Mouse (Mus musculus) left cerebral cortex, adult 18-20 months (tissue): Measurements from ENCODE around the gene 2200002J24Rik. TPM values are rescaled to one million over a fixed set of nuclear protein-coding genes. Genes with fewer than 3 reads are reported as not detected.

ENCODE experiments used
- DNase-seq, 2 experiments: peaks; one replicate each; pipeline ENCODE4 v3.0.0; 2021 to 2022; ENCODE audit warnings: low spot score in 2 of 2, mixed read lengths in 1 of 2
- long read RNA-seq, 2 experiments: library from polyadenylated mRNA; stranded (forward); transcript quantifications; one replicate each; pipeline ENCODE4 v2.0.0; 2021
- total RNA-seq, 2 experiments: library from RNA; stranded (reverse); gene quantifications; 2 replicates each; pipeline ENCODE4 v1.2.3; 2021

Gene 2200002J24Rik
- total RNA-seq: not detected
- long read RNA-seq, experiment 1: 0 reads
- long read RNA-seq, experiment 2: 0 reads

DNA sequence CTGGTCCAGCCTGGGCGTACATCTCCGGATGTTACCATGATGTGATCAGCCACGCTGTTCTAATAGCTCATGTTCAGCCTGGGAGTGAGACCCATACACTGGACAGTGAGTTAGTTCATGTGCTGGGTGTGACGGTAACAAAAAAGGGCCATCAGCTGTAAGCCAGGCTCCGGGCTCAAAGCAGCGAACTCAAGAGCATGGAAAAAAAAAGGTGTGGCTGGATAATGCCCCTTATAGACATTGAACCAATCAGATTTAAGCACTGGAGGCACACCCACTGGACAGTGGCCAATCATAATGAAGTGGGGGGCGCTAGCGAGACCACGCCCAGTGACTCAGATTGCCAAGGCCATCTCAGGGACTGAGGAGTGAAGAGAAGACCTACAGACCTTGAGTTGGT is at the start of gene 2200002J24Rik:
TSS of gene 2200002J24Rik (plus strand) at position 338 of the 400 bp plus-strand sequence.
- no peak for DNase-seq

DNA sequence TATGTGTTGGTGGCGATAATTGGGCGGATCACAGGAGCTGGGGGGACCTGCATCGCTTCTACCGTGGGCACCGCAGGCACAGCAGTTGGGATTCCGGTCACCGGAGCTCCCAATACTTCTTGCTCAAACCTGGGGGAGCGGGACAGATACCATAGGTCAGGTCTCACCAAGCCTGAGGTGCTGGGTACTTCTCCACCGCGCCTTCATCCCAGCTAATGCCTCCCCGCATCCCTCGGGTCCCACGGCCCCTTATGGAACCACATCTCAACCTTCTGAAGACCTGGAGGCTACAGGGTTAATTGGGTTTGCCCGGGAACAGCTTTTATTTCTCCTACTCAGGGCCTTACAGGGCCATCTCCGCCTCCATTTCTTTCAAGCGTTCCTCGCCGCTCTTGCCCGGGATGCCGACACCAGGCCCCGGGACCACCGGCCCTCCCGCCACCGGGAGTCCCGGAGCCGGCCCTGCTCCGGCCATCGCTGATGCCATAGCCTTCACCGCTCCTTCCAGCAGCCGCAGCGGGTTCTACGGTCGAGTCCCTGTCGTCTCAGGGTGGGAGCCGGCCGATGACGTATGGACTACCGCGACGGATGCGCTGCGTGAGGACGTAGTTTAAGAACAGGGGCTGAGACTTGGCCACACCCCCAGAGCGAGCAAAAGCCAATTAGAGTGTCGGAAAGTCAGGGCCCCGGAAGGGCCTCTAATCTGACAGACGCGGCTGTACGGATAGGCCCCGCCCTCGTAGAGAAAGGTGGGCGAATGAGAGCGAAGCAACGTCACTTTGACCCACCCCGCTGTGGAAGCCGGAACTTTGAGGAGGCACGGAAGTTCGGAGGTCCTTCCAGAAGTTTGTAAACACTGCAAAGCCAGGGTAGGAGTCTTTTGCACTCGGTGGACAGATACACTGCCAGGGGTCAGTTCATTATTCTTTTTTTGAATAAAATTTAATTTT is 48.9 kb upstream of the 2200002J24Rik start, which contains the start of gene Rbm42:
TSS of gene Rbm42 (minus strand) at position 727 of the 950 bp plus-strand sequence.
- DNase-seq: peak; percentile 99

DNA sequence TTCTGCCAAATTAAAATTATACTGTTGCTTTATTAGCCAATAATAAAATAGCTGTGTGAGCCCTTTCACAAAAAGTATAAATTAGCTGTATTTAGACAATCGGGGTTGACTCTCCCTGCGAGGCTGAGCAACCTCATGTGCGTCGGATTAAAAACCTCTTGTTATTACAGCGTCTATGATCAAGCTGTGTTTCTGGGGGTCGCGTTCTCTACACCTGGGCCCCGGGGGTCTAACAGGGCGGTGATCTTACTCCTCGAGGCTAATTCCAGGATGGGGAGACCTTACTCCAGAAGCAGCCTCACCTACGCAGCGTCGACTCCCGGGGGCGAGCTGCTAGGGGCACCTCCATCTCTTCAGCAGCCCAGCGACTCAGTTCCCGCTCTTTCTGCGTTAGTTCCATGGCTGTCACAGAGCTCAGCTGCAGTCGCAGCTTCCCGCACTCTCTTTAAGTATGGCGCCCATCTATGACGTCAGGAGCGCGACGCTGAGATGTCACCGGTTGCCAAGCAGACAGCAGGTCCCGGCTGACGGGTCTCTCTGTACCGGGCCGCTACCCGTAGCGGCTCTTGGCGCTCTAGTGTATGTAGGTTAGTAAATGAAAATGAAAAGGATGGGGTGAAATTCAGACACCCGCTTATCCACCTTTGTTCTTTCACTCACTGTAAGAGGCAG is 34.1 kb upstream of the 2200002J24Rik start, which contains the start of gene Haus5:
TSS of gene Haus5 (minus strand) at position 466 of the 672 bp plus-strand sequence.
- DNase-seq: peak; percentile 92 to 94

GRCm38 (mm10) chr7:30665321-30665720 is 33.4 kb upstream of the 2200002J24Rik start:
- DNase-seq: no peak

GRCm38 (mm10) chr7:30669229-30669628 is 29.5 kb upstream of the 2200002J24Rik start:
- no peak for DNase-seq

DNA sequence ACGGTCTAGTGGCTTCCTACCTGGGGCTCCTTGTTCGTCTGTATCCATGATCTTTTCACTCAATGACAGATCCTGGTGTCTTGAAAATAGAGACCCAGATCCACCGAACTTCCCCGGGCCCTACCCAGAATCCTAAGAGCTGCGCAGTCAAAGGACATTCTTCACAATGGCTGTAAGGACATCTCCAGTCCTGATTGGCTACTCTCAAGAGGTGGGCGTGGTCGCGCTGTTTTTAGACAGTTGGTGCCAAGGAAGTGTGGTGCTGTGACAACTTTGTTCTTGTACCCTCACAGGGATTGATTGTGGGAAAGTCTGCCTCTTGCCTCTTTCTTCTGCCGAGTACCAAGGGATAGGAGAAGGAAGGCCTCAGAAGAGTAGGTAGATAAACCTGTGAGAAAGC is 27.2 kb upstream of the 2200002J24Rik start, which contains the start of gene Pmis2:
TSS of gene Pmis2 (minus strand) at position 126 of the 400 bp plus-strand sequence.
- DNase-seq: no peak

- no peak for DNase-seq
Observed at GRCm38 (mm10) chr7:30678263-30678975, 20.3 kb upstream of the 2200002J24Rik start.

DNA sequence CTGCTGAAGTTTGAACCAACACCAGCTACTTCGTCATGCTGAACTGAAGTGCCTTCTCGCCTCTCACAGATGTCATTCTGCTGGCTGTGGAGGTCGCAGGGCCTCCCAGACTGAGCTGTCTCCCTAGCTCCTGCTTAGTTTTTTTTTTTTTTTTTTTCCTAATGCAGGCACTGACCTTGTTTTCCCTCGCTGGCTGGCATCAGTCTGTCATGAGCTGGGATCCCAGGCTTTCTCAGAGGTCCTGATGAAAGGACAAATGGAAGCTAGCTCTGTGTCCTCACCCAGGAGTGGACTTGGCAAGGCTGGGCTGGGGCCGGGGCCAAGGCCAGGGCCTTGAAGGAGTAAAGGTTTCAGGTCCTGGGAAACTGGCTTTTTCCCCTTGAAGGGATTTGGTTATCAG is 16.8 kb upstream of the 2200002J24Rik start:
- no peak for DNase-seq

GRCm38 (mm10) chr7:30683425-30683824 is 15.3 kb upstream of the 2200002J24Rik start:
- DNase-seq: no peak

- DNase-seq: no peak
Observed at GRCm38 (mm10) chr7:30688325-30688724, 10.4 kb upstream of the 2200002J24Rik start.

DNA sequence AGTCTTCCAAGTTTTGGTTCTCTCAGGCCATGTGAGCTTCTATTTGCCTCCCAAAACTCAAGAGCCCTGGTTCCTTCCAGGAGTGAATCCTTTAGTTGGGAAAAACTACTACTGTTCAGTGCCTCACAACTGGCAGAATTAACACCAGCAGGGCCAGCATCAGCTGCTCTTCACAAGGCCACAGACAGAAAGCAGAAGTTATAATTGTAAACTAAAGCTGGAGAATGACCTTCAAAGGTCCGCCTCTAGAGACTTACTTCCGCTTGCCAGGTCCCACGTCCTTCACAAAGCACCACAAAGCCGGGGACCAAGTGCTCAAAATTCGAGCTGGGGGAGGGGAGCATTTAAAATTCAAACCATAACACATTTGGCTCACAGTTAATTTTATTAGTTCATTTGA is 625 bp upstream of the 2200002J24Rik start:
- no peak for DNase-seq

- DNase-seq: no peak
Observed at GRCm38 (mm10) chr7:30706214-30706882, 7.6 kb downstream of the 2200002J24Rik start.

DNA sequence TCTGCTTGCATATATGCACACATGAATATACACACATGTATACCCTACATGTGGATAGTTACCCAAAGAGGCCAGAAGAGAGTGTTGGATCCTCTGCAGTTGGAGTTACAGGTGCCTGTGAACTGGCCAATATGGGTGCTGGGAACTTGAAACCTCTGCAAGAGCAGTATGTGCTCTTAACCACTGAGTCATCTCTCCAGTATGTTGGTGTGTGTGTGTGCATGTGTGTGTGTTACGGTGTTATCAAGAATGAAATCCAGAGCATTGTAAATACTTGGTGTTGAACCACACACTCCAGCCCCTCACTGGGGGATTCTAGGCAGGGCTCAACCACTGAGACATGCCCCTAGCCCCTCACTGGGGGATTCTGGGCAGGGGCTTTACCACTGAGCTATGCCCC is 8.7 kb downstream of the 2200002J24Rik start:
- no peak for DNase-seq

DNA sequence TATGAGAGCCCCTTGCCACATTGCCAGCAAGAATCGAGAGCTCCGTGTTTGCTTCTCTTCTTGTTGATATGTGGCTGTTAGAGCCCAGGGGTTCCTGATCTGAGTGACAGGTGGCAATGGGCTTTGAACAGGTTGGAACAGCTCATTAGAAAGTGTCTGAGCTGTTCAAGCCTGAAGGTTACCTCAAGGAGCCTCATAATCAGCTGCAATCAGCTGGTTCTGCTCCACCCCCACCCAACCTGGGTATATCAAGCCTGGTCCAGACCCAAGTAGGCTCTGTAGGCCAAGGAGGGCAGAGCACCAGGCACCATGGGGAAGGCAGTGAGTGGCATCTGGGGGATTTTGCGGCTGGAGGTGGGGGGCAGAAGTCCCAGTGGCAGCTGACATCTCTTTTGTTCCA is 13.2 kb downstream of the 2200002J24Rik start, which contains the start of gene Atp4a:
TSS of gene Atp4a (plus strand) at position 268 of the 400 bp plus-strand sequence.
- no peak for DNase-seq

GRCm38 (mm10) chr7:30717006-30717715 is 18.4 kb downstream of the 2200002J24Rik start:
- DNase-seq: peak; percentile 25 to 47

- no peak for DNase-seq
Observed at GRCm38 (mm10) chr7:30717716-30718046, 19.0 kb downstream of the 2200002J24Rik start.

DNA sequence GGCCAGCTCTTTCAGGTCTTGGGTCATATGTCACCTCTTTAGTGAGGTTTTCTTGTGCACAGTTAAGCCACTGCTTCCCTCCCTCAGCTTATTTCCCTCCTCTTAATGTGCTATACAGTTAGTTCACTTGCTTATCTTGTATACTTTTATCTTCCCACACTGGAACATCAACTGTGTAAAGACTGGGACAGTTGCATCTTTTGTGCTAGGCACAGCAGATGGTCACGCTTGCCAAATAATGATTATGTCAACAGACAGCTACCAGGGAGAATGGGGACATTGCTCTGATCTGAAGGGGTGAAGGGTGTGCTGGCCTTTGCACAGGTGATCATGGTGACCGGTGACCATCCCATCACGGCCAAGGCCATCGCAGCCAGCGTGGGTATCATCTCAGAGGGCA is 20.9 kb downstream of the 2200002J24Rik start:
- no peak for DNase-seq

- DNase-seq: no peak
Observed at GRCm38 (mm10) chr7:30721286-30721685, 22.6 kb downstream of the 2200002J24Rik start.

GRCm38 (mm10) chr7:30723274-30723953 is 24.7 kb downstream of the 2200002J24Rik start:
- no peak for DNase-seq
